Comparison of ENCODE assay signal across 27 mouse cellular contexts in genomic region chr1:132505155-132505554, GRCm38 (mm10). TPM values are rescaled to one million over a fixed set of nuclear protein-coding genes. Genes with fewer than 3 reads are reported as not detected.
DNase-seq lines count a peak whose midpoint lies in the region; ATAC-seq and TF ChIP-seq lines count a peak whose summit lies in the region.
"Had no signal": no experiment of that assay in that cellular context is flagged by ENCODE, and none has a peak within 500 bp of the region (broad histone marks: within the 10 kb centered on the region; RNA-seq: fewer than 3 reads in every experiment).

No protein-coding gene starts in this region.

- no peaks in the 10 kb centered on the region for H3K9me3 ChIP-seq in forebrain, embryonic 13.5 days (replicated peaks)
- no peaks in the 10 kb centered on the region for H3K9me3 ChIP-seq in forebrain, embryonic 12.5 days
- H3K9me3 ChIP-seq in hindbrain, embryonic 14.5 days (ENCODE audit: control insufficient read depth, low read length): no peaks in the 10 kb centered on the region
- H3K9me3 ChIP-seq in hindbrain, embryonic 12.5 days (replicated peaks): no peaks in the 10 kb centered on the region
- H3K9me3 ChIP-seq: embryonic facial prominence, embryonic 13.5 days; G1E; heart, embryonic 15.5 days had no signal

- H3K36me3 ChIP-seq in forebrain, embryonic 13.5 days (ENCODE audit: poor library complexity, severe bottlenecking): peaks cover 73% of the 10 kb centered on the region
- peaks cover 74% of the 10 kb centered on the region for H3K36me3 ChIP-seq in forebrain, embryonic 12.5 days (replicated peaks)
- peaks cover 71% of the 10 kb centered on the region for H3K36me3 ChIP-seq in hindbrain, embryonic 14.5 days (replicated peaks; ENCODE audit: control insufficient read depth, insufficient read depth)
- H3K36me3 ChIP-seq in hindbrain, embryonic 12.5 days: peaks cover 69% of the 10 kb centered on the region

- no peaks in the 10 kb centered on the region for H3K27me3 ChIP-seq in forebrain, embryonic 13.5 days
- H3K27me3 ChIP-seq in forebrain, embryonic 12.5 days: no peaks in the 10 kb centered on the region
- H3K27me3 ChIP-seq in hindbrain, embryonic 14.5 days (ENCODE audit: control insufficient read depth, insufficient read depth, low read length): no peaks in the 10 kb centered on the region
- H3K27me3 ChIP-seq in hindbrain, embryonic 12.5 days: no peaks in the 10 kb centered on the region
- H3K27me3 ChIP-seq: embryonic facial prominence, embryonic 13.5 days; heart, embryonic 15.5 days; Patski had no signal

- H3K9ac ChIP-seq in forebrain, embryonic 13.5 days: no peak overlapping the region
- H3K9ac ChIP-seq in forebrain, embryonic 12.5 days: no peak overlapping the region
- H3K9ac ChIP-seq in hindbrain, embryonic 14.5 days: no peak overlapping the region
- H3K9ac ChIP-seq in hindbrain, embryonic 12.5 days: no peak overlapping the region
- H3K9ac ChIP-seq: embryonic facial prominence, embryonic 13.5 days; heart, embryonic 15.5 days; liver, embryonic 14.5 days had no signal

- DNase-seq in hindbrain, embryonic 14.5 days (ENCODE audit: low spot score): no peak
- DNase-seq in right cerebral cortex, postnatal 25 days: peak; percentile 3
- DNase-seq in right cerebral cortex, postnatal 14 days: no peak
- DNase-seq in c-Kit-positive CD71-positive TER-119-positive erythroid progenitor cells, embryonic 14.5 days (ENCODE audit: low spot score): no peak
- DNase-seq: adrenal gland, postnatal 10 days; cerebellum, adult 9-10 months; cerebellum, postnatal 36 days; gastrocnemius, postnatal 10 days; kidney, adult 18-20 months; liver; lung, adult 2 months; lung, postnatal 10 days; midbrain, embryonic 14.5 days; right cerebral cortex, adult 18-20 months; thymus, adult 2 months; thymus, postnatal 36 days had no signal

- TF ChIP-seq POLR2A in olfactory bulb, adult 2 months (IDR thresholded peaks at IDR 0.05; ENCODE audit: insufficient read depth, low read depth, low read length): no peak

- WGBS in forebrain, embryonic 13.5 days: 87% methylated on average over 5 of the region's 5 CpGs
- 90% methylated on average over 5 of the region's 5 CpGs for WGBS in forebrain, embryonic 12.5 days
- 90% methylated on average over 5 of the region's 5 CpGs for WGBS in hindbrain, embryonic 14.5 days
- WGBS in hindbrain, embryonic 12.5 days: 94% methylated on average over 5 of the region's 5 CpGs
- 37% methylated on average over 5 of the region's 5 CpGs for WGBS in olfactory bulb, adult 2 months

- TF ChIP-seq CTCF in olfactory bulb, adult 2 months (IDR thresholded peaks at IDR 0.05; ENCODE audit: insufficient read depth, low read depth, low read length): no peak

- H3K4me1 ChIP-seq in forebrain, embryonic 13.5 days: no peaks in the 10 kb centered on the region
- 0 out of 2 replicates have a peak, but pooled peaks cover 4% of the 10 kb centered on the region for H3K4me1 ChIP-seq in forebrain, embryonic 12.5 days
- no peaks in the 10 kb centered on the region for H3K4me1 ChIP-seq in hindbrain, embryonic 14.5 days (replicated peaks; ENCODE audit: control insufficient read depth, insufficient read depth, low read length)
- H3K4me1 ChIP-seq in hindbrain, embryonic 12.5 days: peaks cover 5% of the 10 kb centered on the region; the same call in 1 of the 2 replicates
- H3K4me1 ChIP-seq in olfactory bulb, adult 2 months (ENCODE audit: control insufficient read depth, insufficient read depth, low read length): no peaks in the 10 kb centered on the region
- H3K4me1 ChIP-seq: embryonic facial prominence, embryonic 13.5 days; heart, embryonic 15.5 days had no signal

- H3K27ac ChIP-seq in forebrain, embryonic 13.5 days: no peak overlapping the region
- no peak overlapping the region for H3K27ac ChIP-seq in forebrain, embryonic 12.5 days
- 0 out of 2 replicates have a peak overlapping the region, but pooled peaks have one; percentile 38 for H3K27ac ChIP-seq in hindbrain, embryonic 14.5 days
- no peak overlapping the region for H3K27ac ChIP-seq in hindbrain, embryonic 12.5 days
- H3K27ac ChIP-seq in olfactory bulb, adult 2 months (ENCODE audit: insufficient read depth, low read depth, low read length): peak overlapping the region; percentile 36; the same call in 1 of the 2 replicates
- H3K27ac ChIP-seq: embryonic facial prominence, embryonic 13.5 days; heart, embryonic 15.5 days; kidney, postnatal 0 days; liver, embryonic 14.5 days had no signal

- H3K4me3 ChIP-seq in forebrain, embryonic 13.5 days: no peak overlapping the region
- no peak overlapping the region for H3K4me3 ChIP-seq in forebrain, embryonic 12.5 days (replicated peaks)
- no peak overlapping the region for H3K4me3 ChIP-seq in hindbrain, embryonic 14.5 days (replicated peaks; ENCODE audit: low read length)
- H3K4me3 ChIP-seq in hindbrain, embryonic 12.5 days: no peak overlapping the region
- H3K4me3 ChIP-seq in olfactory bulb, adult 2 months (ENCODE audit: insufficient read depth, low read depth, low read length): no peak overlapping the region
- H3K4me3 ChIP-seq: embryonic facial prominence, embryonic 13.5 days; heart, embryonic 15.5 days had no signal

- H3K4me2 ChIP-seq in forebrain, embryonic 13.5 days: no peak overlapping the region
- no peak overlapping the region for H3K4me2 ChIP-seq in forebrain, embryonic 12.5 days
- H3K4me2 ChIP-seq in hindbrain, embryonic 14.5 days (replicated peaks): no peak overlapping the region
- H3K4me2 ChIP-seq in hindbrain, embryonic 12.5 days (replicated peaks): no peak overlapping the region
- H3K4me2 ChIP-seq: embryonic facial prominence, embryonic 13.5 days; heart, embryonic 15.5 days had no signal

- 0 out of 2 replicates have a peak, but pooled peaks have one; percentile 31 for ATAC-seq in forebrain, embryonic 13.5 days
- ATAC-seq in forebrain, embryonic 12.5 days (ENCODE audit: low FRiP score): no peak
- ATAC-seq in hindbrain, embryonic 14.5 days (ENCODE audit: low FRiP score): no peak
- ATAC-seq in hindbrain, embryonic 12.5 days (ENCODE audit: low FRiP score): no peak
- ATAC-seq: inflammation-experienced regulatory T-cells, adult 6 months; Patski had no signal

RNA-seq across cellular contexts. Expression of gene Tmem81, which starts 0.9 kb away (rescaled TPM):
- 0.92 and 1.4 TPM in 2 replicates for polyA plus RNA-seq in forebrain, embryonic 13.5 days (2015; fragmentation: Nextera tagmentation; extraction: Ambion mirVana)
- 1.4 and 1.6 TPM in 2 replicates for polyA plus RNA-seq in forebrain, embryonic 12.5 days (2016; fragmentation: Nextera tagmentation; extraction: Ambion mirVana)
- 0.57 and 1.3 TPM in 2 replicates for polyA plus RNA-seq in hindbrain, embryonic 14.5 days (2014; fragmentation: Nextera tagmentation; extraction: Ambion mirVana)
- polyA plus RNA-seq in hindbrain, embryonic 12.5 days (2016; fragmentation: Nextera tagmentation; extraction: Ambion mirVana): 1.5 and 1.8 TPM in 2 replicates
- not detected in 2 replicates for polyA plus RNA-seq in olfactory bulb, adult 2 months (2012; ENCODE audit: insufficient read depth, insufficient read length, low replicate concordance, missing spikeins)

RNA-seq across cellular contexts. Expression of gene Rbbp5, which starts 28.0 kb away (rescaled TPM):
- polyA plus RNA-seq in forebrain, embryonic 13.5 days (2015; fragmentation: Nextera tagmentation; extraction: Ambion mirVana): 53.8 and 55.6 TPM in 2 replicates
- polyA plus RNA-seq in forebrain, embryonic 12.5 days (2016; fragmentation: Nextera tagmentation; extraction: Ambion mirVana): 63.3 and 67.3 TPM in 2 replicates
- 40.9 and 47.3 TPM in 2 replicates for polyA plus RNA-seq in hindbrain, embryonic 14.5 days (2014; fragmentation: Nextera tagmentation; extraction: Ambion mirVana)
- 53.7 and 53.8 TPM in 2 replicates for polyA plus RNA-seq in hindbrain, embryonic 12.5 days (2016; fragmentation: Nextera tagmentation; extraction: Ambion mirVana)
- 138 TPM in 1 of 2 replicates, not detected in the other for polyA plus RNA-seq in olfactory bulb, adult 2 months (2012; ENCODE audit: insufficient read depth, insufficient read length, low replicate concordance, missing spikeins)

RNA-seq across cellular contexts. Expression of gene Cntn2, which starts 37.9 kb away (rescaled TPM):
- 53.6 and 68.9 TPM in 2 replicates for polyA plus RNA-seq in forebrain, embryonic 13.5 days (2015; fragmentation: Nextera tagmentation; extraction: Ambion mirVana)
- 37.0 and 37.5 TPM in 2 replicates for polyA plus RNA-seq in forebrain, embryonic 12.5 days (2016; fragmentation: Nextera tagmentation; extraction: Ambion mirVana)
- polyA plus RNA-seq in hindbrain, embryonic 14.5 days (2014; fragmentation: Nextera tagmentation; extraction: Ambion mirVana): 26.1 and 28.1 TPM in 2 replicates
- 83.8 and 88.4 TPM in 2 replicates for polyA plus RNA-seq in hindbrain, embryonic 12.5 days (2016; fragmentation: Nextera tagmentation; extraction: Ambion mirVana)
- polyA plus RNA-seq in olfactory bulb, adult 2 months (2012; ENCODE audit: insufficient read depth, insufficient read length, low replicate concordance, missing spikeins): not detected in 2 replicates
- polyA plus RNA-seq: G1E; inflammation-experienced regulatory T-cells, adult 6 months had no signal

Comparison
In these comparisons a context has a peak if more than half of its experiments do, and no peak if none do; other contexts are left out.
1. H3K27ac ChIP-seq: peak in hindbrain, embryonic 14.5 days (single experiment) and olfactory bulb, adult 2 months (single experiment); none in forebrain, embryonic 13.5 days (single experiment), forebrain, embryonic 12.5 days (single experiment) and hindbrain, embryonic 12.5 days (single experiment).